Mouse (Mus musculus) megakaryocyte, embryonic 14.5 days (primary cell): ENCODE results near the gene Syna.

Experiments used
- FLI1 ChIP-seq: IDR thresholded peaks from 2 replicates; pipeline ENCODE4 v1.6.1; 2012; ENCODE audit warnings: low read length, inconsistent platforms, mixed read lengths
- GATA1 ChIP-seq: IDR thresholded peaks from 3 replicates; pipeline ENCODE4 v1.6.1; 2012; ENCODE audit warnings: mixed read lengths, low read length, inconsistent platforms, borderline replicate concordance

DNA sequence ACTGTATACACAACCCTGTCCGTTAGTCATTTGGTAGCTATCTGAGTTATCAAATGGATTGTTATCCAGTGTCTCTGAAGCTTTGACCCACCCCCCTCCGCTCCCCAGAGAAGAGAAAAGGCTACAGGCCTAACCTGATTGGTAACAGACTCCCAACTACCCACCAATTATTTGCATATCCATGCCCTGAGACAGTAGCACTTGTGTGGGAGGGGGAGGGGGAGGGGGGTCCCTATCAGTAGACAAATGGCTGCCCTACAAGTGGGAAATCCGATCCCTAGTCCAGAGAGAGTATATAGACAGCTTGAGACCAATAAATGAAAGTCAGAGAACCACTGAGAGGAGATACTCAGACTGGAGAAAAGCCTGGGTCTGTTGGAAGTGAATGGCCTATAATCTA is 8.1 kb upstream of the Syna start:
- no peak for TF ChIP-seq FLI1
- TF ChIP-seq GATA1, result no peak
